ENCODE assay signal across 7 mouse cellular contexts in the genomic region with DNA sequence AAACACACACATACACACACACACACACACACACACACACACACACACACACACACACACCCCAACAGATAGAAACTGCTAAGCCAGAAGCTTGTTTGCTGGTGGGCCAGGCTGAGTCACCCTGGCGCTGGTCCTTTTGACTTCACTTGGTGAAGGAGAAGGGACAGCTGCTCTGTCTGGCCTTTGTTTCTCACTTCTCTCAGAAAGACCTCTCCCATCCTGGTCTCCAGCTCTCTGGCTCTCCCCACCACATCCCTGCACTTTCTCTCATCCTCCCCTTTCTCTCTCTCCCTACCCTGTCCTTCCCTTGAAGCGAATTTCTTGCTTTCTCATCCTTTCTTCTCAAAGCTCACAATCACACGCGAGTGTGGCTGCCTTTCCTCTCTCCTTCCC.
DNase-seq lines count a peak whose midpoint lies in the region; ATAC-seq and TF ChIP-seq lines count a peak whose summit lies in the region.

No protein-coding gene starts in this region.

- no peaks in the 10 kb centered on the region for H3K9me3 ChIP-seq in forebrain, embryonic 13.5 days (replicated peaks)
- no peaks in the 10 kb centered on the region for H3K9me3 ChIP-seq in hindbrain, embryonic 13.5 days
- no peaks in the 10 kb centered on the region for H3K9me3 ChIP-seq in neural tube, embryonic 15.5 days (replicated peaks)
- no peaks in the 10 kb centered on the region for H3K9me3 ChIP-seq in liver, embryonic 12.5 days (replicated peaks)

- H3K4me1 ChIP-seq in forebrain, embryonic 13.5 days: peaks cover 100% of the 10 kb centered on the region
- H3K4me1 ChIP-seq in hindbrain, embryonic 13.5 days (replicated peaks): peaks cover 100% of the 10 kb centered on the region
- H3K4me1 ChIP-seq in neural tube, embryonic 15.5 days: peaks cover 100% of the 10 kb centered on the region
- H3K4me1 ChIP-seq in liver, embryonic 12.5 days: peaks cover 58% of the 10 kb centered on the region

- no peaks in the 10 kb centered on the region for H3K36me3 ChIP-seq in forebrain, embryonic 13.5 days (ENCODE audit: poor library complexity, severe bottlenecking)
- H3K36me3 ChIP-seq in hindbrain, embryonic 13.5 days: no peaks in the 10 kb centered on the region
- no peaks in the 10 kb centered on the region for H3K36me3 ChIP-seq in neural tube, embryonic 15.5 days
- H3K36me3 ChIP-seq in liver, embryonic 12.5 days: no peaks in the 10 kb centered on the region

- ATAC-seq in forebrain, embryonic 13.5 days: no peak
- ATAC-seq in hindbrain, embryonic 13.5 days (ENCODE audit: low FRiP score): no peak
- no peak for ATAC-seq in neural tube, embryonic 15.5 days (ENCODE audit: low FRiP score)
- ATAC-seq in liver, embryonic 12.5 days: no peak

- H3K9ac ChIP-seq in forebrain, embryonic 13.5 days: no peak overlapping the region
- no peak overlapping the region for H3K9ac ChIP-seq in hindbrain, embryonic 13.5 days
- no peak overlapping the region for H3K9ac ChIP-seq in neural tube, embryonic 15.5 days (replicated peaks)
- no peak overlapping the region for H3K9ac ChIP-seq in liver, embryonic 12.5 days

- intact Hi-C loops in left cerebral cortex, adult 2 months (cut with DNase I): no loop called here
- intact Hi-C loops in left cerebral cortex, postnatal 36 days (cut with DNase I): no loop called here

- no peak overlapping the region for H3K4me2 ChIP-seq in forebrain, embryonic 13.5 days
- no peak overlapping the region for H3K4me2 ChIP-seq in hindbrain, embryonic 13.5 days
- no peak overlapping the region for H3K4me2 ChIP-seq in neural tube, embryonic 15.5 days
- no peak overlapping the region for H3K4me2 ChIP-seq in liver, embryonic 12.5 days

- H3K27me3 ChIP-seq in forebrain, embryonic 13.5 days: no peaks in the 10 kb centered on the region
- H3K27me3 ChIP-seq in hindbrain, embryonic 13.5 days: no peaks in the 10 kb centered on the region
- no peaks in the 10 kb centered on the region for H3K27me3 ChIP-seq in neural tube, embryonic 15.5 days (replicated peaks)
- H3K27me3 ChIP-seq in liver, embryonic 12.5 days (replicated peaks): peaks cover 58% of the 10 kb centered on the region

- no peak overlapping the region for H3K4me3 ChIP-seq in left cerebral cortex, adult 2 months
- H3K4me3 ChIP-seq in forebrain, embryonic 13.5 days: no peak overlapping the region
- H3K4me3 ChIP-seq in hindbrain, embryonic 13.5 days: no peak overlapping the region
- H3K4me3 ChIP-seq in neural tube, embryonic 15.5 days (replicated peaks): no peak overlapping the region
- H3K4me3 ChIP-seq in liver, embryonic 12.5 days: no peak overlapping the region

- H3K27ac ChIP-seq in left cerebral cortex, adult 2 months: peak overlapping the region; percentile 95
- H3K27ac ChIP-seq in forebrain, embryonic 13.5 days: peak overlapping the region; percentile 97
- H3K27ac ChIP-seq in hindbrain, embryonic 13.5 days: peak overlapping the region; percentile 100
- peak overlapping the region; percentile 98 for H3K27ac ChIP-seq in neural tube, embryonic 15.5 days (replicated peaks)
- H3K27ac ChIP-seq in liver, embryonic 12.5 days: no peak overlapping the region

- 25% methylated on average over 3 of the region's 4 CpGs for WGBS in forebrain, embryonic 13.5 days
- WGBS in hindbrain, embryonic 13.5 days: 34% methylated on average over 4 of the region's 4 CpGs
- 36% methylated on average over 4 of the region's 4 CpGs for whole genome bisulfite sequencing in neural tube, embryonic 15.5 days
- WGBS in liver, embryonic 12.5 days (ENCODE audit: insufficient replicate concordance): 38% methylated on average over 4 of the region's 4 CpGs

- TF ChIP-seq CTCF in left cerebral cortex, adult 2 months (IDR thresholded peaks at IDR 0.05): no peak

- no peak for DNase-seq in left cerebral cortex, adult 2 months (ENCODE audit: extremely low spot score in 1 of 2, low spot score in 2 of 2)
- DNase-seq in left cerebral cortex, postnatal 36 days (ENCODE audit: low spot score in 2 of 2): no peak
- no peak for DNase-seq in ovary, postnatal 10 days (ENCODE audit: low spot score)
